Mouse (Mus musculus): Measurements from ENCODE around the gene Msmp.

- TF ChIP-seq CTCF (IDR thresholded peaks at IDR 0.05; ENCODE audit: low read depth, low read length): peak; percentile 67
- TF ChIP-seq POLR2A (IDR thresholded peaks at IDR 0.05; ENCODE audit: borderline replicate concordance, low read depth, low read length): no peak
Observed at GRCm38 (mm10) chr4:43630030-43630581, 45.8 kb upstream of the Msmp start.
